Mouse (Mus musculus): ENCODE data around the gene Arhgef19. TPM values are rescaled to one million over a fixed set of nuclear protein-coding genes. Genes with fewer than 3 reads are reported as not detected.

Arhgef19 gene
- total RNA-seq, 4 experiments from 2014 or later = 13.7 to 18.3 (median 15.8) TPM

DNA sequence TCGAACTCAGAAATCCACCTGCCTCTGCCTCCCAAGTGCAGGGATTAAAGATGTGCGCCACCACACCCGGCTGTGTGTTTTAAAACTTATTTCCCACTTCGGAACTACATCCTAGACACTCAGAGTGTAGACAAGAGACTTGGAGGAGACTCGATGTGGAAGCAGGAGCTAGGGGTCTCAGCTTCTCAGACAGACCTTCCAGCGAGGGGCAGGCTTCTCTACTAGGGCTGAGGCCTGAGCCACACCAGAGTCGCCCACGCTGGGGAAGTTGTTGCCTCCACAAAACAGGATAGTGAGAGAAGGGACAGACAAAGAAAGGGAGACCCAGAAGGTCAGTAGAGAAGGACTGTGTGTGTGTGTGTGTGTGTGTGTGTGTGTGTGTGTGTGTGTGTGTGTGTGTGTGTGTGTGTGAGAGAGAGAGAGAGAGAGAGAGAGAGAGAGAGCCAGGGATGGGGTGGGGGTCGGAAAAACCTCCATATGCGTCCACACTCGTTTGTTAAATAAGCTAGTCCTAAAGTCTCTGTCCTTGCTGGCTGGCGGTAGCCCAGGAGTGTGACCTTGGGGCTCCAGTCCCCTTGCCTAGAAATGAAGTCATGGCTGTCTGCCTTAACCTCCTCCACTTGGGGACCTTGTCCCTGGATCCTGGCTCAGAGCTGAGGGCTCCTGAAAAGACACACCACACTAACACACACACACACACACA is 44.0 kb downstream of the Arhgef19 start:
- no peak for DNase-seq (ENCODE audit: low spot score in 2 of 2)

DNA sequence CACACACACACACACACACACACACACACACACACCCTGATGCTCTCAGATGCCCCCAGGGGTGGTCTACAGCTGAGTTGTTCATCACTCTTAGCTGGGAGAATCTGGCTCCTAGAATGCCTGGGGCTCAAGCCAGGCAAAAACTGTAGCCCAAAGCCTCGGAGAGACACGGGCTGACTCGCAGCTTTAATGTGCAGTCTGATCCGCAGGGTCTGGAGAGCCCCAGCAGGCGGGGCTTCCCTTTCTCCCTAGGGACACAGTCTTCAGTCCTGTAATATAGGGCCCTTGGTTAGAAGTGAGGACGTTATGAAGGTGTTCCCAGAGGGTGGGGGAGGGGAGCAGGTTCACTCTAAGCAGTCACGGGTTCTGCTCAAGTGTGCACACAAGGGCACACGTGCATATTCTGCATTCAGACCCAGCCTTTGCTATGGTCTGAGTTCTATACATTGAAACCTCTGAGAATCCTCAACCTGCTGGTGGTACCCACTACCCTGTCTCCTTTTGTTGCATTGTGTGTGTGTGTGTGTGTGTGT is 44.6 kb downstream of the Arhgef19 start:
- DNase-seq (ENCODE audit: low spot score in 2 of 2) = no peak

DNA sequence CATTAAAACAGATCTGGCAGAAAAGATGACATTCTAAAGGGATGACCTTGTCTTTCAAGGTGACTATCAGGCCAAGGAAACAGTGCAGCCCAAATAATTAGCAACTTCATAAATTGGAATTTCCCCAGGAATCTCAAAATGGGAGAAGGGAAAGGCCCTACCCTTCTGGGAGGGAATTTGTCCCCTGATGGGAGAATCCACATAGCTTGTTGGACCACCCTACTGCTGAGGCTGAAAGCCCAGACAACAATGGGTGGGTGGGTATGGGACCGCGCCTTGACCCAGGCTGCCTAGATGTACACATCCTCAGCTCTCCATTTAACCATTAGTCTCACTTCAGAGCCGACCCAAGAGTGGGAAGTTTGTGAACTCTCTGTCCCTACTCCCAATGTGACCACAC is 45.2 kb downstream of the Arhgef19 start:
- DNase-seq (ENCODE audit: low spot score in 2 of 2) = no peak

DNA sequence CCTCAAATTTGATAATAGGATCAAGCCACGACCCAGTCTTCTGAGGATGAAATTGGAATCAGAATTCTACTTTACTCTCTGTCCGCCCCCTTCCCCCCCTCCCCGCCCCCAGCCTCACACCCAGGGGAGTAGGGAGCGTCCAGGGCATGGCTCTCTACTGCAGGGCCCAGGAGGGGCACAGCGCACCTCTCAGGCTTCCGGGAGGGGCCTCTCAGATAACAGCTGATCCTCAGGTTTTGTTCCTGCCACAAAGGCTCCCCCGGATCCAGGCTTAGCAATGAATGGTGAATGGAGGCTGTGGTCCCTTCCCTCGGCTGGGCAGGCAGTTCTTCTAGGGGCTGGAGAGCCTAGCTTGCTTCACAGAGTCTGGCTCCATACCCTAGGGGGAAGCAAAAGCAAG is 45.8 kb downstream of the Arhgef19 start:
- no peak for DNase-seq (ENCODE audit: low spot score in 2 of 2)

DNA sequence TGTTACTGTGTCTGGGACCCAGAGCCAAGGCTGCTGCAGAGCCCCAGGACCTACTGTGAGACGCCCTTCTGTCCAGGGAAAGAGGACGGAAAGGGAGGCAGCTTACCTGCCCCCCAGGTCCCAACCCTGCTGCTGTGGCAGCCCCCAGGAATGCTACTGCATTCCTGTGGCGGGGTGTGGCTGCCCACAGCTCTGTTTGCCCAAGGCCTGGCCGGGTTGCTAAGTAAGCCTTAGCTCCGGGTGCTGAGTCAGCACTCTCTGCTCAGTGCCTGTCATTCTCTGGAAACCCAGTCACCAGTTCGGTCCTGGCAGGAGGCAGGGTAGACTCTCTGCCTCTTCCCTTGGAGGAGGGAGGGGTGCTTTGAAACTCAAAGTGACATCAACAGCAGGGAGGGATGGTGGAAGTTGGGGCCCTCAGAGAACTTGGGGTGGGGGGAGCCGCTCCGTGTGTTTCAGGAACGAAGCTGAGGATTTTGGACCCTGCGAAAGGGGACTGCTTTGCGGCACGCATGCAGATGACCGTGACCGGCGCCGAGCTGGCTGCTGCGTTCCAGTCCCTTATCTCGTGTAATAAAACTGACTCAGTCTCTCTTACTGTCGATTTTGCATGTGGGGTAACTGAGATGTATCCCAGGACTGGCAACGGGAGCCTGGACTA is 47.7 kb downstream of the Arhgef19 start:
- DNase-seq (ENCODE audit: low spot score in 2 of 2) = no peak

DNA sequence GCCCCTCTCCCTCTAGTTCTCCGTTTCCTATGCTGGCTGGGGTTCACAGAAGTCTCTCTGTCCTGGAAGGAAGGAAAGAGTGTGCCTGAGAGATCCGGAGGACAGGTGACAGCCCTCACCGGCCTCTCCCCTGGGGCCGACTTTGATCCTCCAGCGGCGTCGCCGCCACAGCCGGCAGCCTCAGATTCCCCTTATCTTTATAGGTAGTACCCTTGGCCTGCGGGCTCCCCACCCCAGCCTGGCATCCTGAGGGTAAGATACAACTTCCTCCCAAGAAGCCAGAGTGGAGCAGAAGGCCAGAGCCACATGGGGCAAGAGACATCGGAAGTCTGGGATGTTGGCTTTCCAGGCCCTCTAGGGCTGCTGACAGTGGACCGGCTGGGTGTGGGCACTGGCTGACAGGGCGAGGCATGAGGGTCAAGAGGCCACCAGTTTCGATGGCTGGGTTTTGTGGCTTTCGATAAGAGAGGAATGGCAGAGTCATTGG is 48.3 kb downstream of the Arhgef19 start:
- DNase-seq (ENCODE audit: low spot score in 2 of 2) = no peak

DNA sequence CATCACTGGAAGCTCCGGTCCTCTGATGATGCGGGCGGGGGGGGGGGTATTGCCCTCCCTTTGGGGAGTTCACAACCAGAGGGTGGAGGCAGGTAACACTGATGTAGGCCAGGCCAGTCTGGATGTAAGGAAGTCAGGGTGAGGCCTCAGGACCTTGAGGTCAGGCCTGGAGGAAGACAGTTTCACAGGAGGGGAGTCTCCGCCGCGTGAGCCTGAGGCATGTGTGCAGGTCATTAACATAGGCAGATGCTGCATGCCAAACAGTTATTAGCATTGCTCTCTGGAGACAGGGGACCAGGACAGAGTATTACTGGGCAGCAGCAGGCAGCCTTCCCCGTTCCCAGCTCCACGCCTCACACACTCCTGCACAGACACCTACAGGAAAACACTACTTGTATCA is 48.9 kb downstream of the Arhgef19 start:
- no peak for DNase-seq (ENCODE audit: low spot score in 2 of 2)

DNA sequence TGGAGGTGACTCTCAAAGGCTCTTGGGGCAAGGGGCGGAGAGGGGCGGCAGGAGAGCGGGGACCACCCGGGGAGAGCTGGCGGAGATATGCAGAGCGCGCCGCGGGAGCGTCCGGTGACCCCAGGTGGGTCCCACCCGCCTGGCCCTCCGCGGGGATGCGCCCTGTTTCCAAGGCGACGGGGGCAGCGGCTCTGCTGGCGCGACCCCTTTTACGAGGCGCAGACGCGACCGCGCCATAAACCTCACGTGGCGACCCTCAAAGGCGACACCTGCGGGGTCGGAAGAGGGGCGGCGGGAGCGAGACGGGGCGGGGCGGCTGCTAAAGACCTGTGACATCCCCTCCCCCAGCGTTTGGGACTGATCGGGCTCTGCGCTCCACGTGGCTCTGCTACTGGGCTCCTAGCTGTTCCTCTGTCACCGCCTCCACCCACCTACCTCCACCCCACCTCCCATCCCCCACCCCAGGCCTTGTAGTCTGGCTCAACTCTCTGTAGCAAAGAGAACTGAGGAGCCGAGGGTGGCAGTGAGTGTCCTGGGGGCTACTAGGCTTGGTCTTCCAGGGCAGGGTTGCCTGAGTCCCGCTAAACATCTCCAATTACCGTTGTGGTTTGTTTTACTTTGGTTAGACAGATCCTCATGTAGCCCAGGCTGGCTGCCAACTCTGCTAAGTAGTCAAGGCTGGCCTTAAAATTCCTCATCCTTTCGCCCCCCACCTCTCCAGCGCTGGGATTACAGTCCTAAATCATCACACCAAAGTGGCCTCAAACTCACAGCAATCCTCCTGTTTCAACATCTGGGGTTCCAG is 52.5 kb downstream of the Arhgef19 start:
- DNase-seq (ENCODE audit: low spot score in 2 of 2) = no peak

DNA sequence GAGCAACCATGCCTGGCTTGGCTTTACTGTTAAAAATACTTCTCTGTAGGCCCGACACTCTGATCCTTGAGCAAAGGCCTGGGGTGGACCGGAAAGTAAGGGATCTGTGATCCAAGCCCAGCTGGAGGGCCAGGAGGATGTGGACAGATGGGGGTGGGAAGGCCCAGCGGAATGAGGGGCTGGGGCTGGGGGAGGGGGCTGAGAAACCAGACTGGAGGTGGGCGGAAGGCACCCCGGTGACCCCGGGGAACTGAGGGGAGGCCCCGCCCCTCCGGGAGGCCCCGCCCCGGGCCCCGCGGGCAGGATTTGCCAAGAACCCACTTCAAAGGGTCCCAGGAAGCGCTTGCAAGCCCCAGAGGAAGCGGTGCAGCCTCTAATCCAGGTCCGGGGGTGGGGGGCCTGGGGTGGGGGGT is 56.5 kb downstream of the Arhgef19 start:
- no peak for DNase-seq (ENCODE audit: low spot score in 2 of 2)

DNA sequence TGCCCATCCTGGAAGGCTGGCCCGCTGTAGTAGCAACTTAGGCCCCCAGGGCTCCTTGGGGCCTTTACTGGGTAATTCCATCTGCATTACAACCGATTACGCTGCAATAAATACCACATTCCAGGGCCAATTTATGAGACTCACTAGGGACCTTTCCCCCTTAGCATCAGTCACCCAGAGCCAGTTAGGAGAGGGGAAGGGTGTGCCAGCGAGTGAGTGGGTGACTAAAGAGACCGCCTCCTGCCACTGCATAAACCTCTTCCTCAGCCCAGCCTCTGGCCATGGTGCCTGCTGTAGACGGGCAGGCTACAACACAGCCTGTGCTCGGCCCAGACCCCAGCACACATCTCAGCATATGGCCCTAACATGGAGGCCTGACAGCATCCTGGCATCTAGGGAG is 58.6 kb downstream of the Arhgef19 start:
- no peak for DNase-seq (ENCODE audit: low spot score in 2 of 2)

DNA sequence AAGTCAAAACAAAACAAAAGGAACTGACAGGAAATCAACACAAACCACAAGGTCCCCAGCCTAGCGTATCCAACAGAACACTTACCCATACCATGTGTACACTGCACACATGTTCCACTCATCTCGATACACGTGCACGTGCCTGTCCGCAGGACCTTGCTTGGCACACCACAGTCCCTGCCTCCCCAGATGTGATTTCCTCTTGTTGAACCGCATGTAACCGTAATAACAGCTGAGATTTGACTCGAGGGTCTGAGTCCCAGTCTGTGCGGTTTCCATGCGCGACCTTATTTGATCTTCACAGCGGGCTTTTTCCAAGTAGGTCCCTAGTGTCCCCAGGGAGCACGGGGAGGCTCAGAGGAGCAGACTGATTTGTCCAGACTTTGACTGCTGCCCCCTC is 60.1 kb downstream of the Arhgef19 start:
- no peak for DNase-seq (ENCODE audit: low spot score in 2 of 2)

DNA sequence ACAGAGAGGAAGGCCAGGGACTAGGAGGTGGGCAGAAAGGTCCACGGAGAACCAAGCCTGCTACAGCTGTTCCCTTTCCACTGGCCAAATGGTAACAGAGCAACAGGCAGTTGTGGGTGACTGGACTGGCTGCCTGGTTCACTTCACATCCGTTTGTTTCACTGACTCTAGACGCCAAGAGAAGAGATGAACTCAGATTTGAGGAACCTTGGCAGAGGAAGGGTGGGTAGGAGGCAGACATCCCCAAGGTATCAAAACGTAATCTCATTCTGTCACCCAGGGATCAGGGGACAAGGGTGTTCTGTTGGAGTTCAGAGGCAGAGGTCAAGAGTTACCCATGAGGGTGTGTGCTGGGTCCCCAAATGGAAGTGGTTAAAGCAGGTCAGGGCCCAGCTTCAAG is 60.9 kb downstream of the Arhgef19 start:
- no peak for DNase-seq (ENCODE audit: low spot score in 2 of 2)

DNA sequence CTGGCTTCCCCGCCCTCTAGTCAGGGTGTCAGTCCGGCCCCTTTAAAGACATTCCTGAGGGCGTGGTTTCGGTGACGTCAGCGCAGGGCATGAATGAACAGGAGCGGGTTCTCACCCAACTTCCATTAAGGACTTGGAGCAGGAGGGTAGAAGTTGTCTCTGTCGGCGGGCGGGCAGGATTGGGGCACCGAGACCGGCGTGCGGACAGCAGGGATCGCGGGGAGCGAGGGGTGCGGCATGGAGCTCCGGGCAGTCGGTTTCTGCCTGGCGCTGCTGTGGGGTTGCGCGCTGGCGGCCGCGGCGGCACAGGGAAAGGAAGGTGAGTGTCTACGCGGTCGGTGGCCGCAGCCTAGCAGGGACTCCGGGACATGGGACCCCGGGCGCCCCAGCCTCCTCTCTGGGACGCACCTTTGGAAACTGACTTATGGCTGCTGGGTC is 61.8 kb downstream of the Arhgef19 start, which contains the start of gene Epha2:
TSS of gene Epha2 (plus strand) at position 125 of the 438 bp plus-strand sequence.
- peak; percentile 26 to 65 for DNase-seq (ENCODE audit: low spot score in 2 of 2)

DNA sequence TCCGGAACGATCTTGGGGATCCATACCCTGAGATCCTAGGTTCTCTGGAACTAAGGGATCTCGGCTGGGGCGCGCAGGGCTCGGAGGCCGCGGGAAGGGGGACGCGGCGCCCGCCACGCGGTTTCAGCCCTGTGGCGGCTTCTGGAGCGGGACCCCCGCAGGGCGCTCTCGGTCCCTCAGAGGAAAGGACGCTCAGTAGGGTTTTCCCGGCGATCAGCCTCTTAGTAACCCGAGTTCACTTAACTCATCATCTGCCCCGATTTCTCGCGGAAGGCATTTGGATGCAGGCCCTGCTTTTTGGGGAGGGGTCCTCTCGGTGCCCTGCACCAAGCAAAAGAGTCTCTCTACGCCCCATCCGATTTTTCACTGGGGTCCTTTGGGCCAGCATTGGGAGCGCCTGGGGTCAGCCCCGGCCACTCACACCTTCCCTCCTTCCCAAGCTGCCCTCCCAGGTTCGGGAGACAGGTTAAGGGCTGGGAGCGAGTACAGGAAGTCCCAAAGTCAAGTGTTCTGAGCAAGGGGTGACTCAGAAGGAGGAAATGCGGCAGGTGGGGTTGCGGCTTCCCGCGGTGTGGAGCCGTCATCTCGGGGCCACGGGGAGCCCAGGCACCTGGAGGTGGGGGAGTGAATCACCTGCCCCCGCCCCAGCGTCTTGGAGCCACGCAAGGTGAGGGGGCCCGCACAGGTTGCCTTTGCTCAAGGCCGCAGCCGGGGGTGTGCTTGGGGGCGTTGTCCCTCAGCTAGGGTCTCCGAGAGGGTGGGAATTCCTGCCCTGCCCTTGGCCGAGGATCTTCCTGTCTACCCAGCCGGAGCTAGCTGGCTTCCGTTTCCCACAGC is 62.5 kb downstream of the Arhgef19 start:
- DNase-seq (ENCODE audit: low spot score in 2 of 2) = no peak

DNA sequence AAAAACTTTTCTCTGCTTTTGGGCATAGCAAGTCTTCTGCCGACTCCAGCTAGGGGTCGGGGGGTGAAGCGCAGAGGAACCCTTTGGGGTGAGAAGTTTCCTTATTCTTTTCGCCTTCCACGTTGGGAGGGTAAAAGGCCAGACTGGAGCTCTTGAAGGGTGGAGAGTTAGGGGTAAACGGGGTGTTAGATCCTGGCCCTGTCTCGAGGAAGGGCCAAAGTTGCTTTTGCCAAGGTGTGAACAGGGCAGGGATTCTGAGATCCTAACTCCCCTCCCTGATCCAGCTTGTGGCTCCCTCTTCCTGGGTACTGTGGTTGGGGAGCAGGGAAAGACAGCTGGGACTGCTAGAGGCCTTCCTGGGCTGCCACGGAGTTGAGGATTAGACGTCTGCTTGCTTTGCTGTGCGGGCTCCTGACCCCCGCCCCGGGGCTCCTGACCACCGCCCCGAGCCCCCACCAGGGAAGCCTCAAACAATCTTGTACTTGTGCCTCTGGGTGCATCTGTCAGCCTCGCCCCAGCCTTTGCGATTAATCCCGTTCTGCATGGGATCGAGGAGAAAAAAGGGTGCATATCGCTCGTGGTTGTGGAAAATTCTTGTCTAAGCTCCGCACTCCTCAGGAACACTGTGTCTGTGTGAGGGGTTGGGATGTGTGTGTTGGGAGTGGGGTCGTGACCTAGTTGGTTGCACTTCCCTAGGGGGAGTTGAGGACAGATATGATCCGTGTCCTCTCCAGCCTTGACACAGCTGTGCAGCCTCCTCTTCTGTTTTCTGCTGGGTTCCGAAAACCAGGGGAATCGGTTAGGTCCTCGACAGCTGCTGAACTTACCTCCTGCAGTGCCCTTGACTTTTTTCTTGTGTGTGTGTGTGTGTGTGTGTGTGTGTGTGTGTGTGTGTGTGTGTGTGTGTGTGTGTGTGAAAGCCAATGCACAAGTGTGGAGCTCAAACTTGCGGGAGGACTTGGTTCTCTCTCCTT is 63.4 kb downstream of the Arhgef19 start:
- no peak for DNase-seq (ENCODE audit: low spot score in 2 of 2)

DNA sequence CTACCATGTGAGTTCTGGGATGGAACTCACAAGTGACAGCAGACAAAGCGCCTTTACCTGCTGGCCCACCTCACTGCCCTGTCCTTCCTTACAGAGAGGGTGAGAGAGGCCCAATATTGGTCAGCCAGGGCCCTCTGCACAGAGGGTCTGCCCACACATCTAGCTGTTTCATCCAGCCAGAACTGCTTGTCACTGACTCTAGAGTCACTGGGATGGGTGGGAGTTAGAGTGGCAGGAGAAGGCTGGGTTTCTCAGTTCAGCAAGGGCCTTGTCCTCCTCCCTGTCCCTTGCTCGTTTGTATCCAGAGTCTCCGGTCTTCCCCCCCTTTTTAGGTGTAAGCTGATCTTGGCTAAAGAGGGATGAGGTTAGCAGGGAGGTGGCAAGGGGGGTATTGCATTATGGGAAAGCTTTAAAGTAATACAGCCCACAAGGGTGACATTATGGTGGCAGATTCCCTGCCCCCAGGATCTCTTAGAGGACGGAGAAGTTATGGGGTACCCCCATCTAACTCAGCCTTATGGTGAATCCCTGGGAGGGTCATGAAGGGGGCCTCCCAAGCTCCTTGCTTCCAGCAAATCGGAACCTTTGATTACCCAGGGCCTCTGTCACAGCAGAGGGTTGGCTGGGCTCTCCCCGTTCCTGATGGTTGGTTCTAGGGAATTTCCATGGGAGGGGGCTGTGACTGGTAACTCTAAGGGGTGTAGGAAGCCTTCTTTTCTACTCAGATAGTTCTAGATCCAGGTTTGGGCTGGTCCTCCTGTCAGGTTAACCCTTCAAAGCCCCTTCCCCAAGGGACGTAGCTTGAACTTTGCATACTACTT is 64.3 kb downstream of the Arhgef19 start:
- no peak for DNase-seq (ENCODE audit: low spot score in 2 of 2)

DNA sequence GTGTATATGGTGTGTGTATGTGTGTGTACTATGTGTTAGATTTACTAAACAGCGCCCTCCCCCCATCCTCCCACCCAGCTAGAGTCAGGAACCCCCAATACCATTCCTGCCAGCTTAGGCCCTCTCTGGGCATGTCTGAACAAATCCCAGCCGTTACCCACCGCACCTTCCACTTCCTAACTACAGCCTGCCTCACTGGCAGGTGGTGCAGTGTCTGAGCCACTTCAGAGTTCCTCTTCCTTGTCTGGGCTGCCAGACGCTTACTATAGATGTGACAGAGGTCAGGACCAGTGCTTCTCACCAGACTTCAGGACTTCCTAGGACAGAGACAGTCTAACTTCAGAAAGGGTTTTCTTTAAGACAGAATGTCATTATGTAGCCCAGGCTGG is 64.9 kb downstream of the Arhgef19 start:
- no peak for DNase-seq (ENCODE audit: low spot score in 2 of 2)

DNA sequence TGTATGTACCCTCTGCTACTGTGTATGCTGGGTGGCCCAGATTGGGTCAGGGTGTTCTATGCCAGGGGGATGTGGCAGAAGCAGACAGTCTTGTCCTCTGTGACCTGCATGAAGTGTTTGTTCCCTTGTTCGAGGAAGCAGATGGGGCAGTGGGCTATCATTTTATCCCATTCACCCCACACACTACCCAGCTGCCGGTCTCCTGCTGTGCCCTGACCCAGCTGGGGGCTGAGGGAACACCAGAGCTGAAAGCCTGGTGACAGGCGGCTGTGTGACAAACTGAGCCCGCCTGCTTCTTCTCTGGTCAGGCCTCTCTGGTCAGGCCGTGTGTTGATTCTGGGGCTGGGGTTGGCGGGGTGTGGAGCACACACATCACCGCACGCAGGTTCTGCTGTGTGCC is 66.8 kb downstream of the Arhgef19 start:
- no peak for DNase-seq (ENCODE audit: low spot score in 2 of 2)

Measured in left cerebral cortex, adult 8-10 months (tissue).